In the genomic region with DNA sequence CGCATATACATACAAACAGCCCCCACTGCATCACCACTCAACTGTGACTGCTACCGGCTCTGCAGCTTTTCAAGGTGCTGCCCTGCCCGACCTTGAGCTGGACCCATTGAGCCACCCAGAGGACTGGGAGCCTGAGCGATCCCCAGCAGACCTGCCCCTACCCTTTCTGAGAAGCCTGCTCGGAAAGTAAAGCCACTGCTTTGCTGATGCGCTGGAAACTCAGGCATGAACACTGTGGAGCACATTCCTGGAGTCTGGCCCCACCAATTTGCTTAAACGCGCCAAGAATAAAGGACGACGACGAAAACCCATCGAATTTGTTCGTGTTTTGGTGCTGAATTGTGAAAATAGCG, we compare ENCODE assay signal across 1 mouse cellular context.
TF ChIP-seq lines count a peak whose summit lies in the region.

No protein-coding gene starts in this region.

TF ChIP-seq in CH12.LX, 34 proteins besides CTCF, POLR2A, EP300 and RAD21 (continued from another document):
- TF ChIP-seq NRF1 (IDR thresholded peaks at IDR 0.05; ENCODE audit: low read depth, low read length) (no peak), CHD2 (IDR thresholded peaks at IDR 0.05; ENCODE audit: low read length) (no peak), HCFC1 (IDR thresholded peaks at IDR 0.05; ENCODE audit: low read depth, low read length) (no peak), ETS1 (conservative IDR thresholded peaks at IDR 0.05; ENCODE audit: low read depth, low read length) (no peak), ZMIZ1 (IDR thresholded peaks at IDR 0.05; ENCODE audit: low read depth, low read length) (no peak), UBTF (IDR thresholded peaks at IDR 0.05; ENCODE audit: low read depth, low read length) (no peak)
